Mouse (Mus musculus) E14TG2a.4 (cell line): Measurements from ENCODE around the gene Shf.

Experiments used
- H3K27me3 ChIP-seq: 2 replicates; pipeline ENCODE4 v1.6.1; 2014; ENCODE audit warnings: low read length, control low read depth; ENCODE audit not compliant: insufficient read depth
- H3K36me3 ChIP-seq: 2 replicates; pipeline ENCODE4 v1.6.1; 2014; ENCODE audit warnings: low read length, control low read depth; ENCODE audit not compliant: insufficient read depth
- H3K4me1 ChIP-seq: replicated peaks from 2 replicates; pipeline ENCODE4 v1.6.1; 2014; ENCODE audit warnings: low read depth, low read length, control low read depth
- H3K4me3 ChIP-seq: replicated peaks from 2 replicates; pipeline ENCODE4 v1.5.1; 2014; ENCODE audit warnings: mild to moderate bottlenecking, low read length
- H3K9me3 ChIP-seq: 2 replicates; pipeline ENCODE4 v1.6.1; 2014; ENCODE audit warnings: low read length, control low read depth
- CTCF ChIP-seq: conservative IDR thresholded peaks from 2 replicates; pipeline ENCODE4 v1.5.1; 2014; ENCODE audit warnings: low read length
- NANOG ChIP-seq: IDR thresholded peaks from 2 replicates; pipeline ENCODE4 v1.6.1; 2014; ENCODE audit warnings: borderline replicate concordance, low read length, mixed read lengths
- POU5F1 ChIP-seq: IDR thresholded peaks from 2 replicates; pipeline ENCODE4 v1.6.1; 2014; ENCODE audit warnings: low read length, borderline replicate concordance

Gene Shf

GRCm38 (mm10) chr2:122306184-122306583, 62.8 kb downstream of the Shf start:
- H3K4me3 ChIP-seq = no peak overlapping the region
- no peaks in the 10 kb centered on the region for H3K9me3 ChIP-seq
- no peaks in the 10 kb centered on the region for H3K36me3 ChIP-seq
- peaks cover 16% of the 10 kb centered on the region for H3K4me1 ChIP-seq
- TF ChIP-seq POU5F1 (no peak), CTCF (no peak), NANOG (no peak)
- peaks cover 80% of the 10 kb centered on the region for H3K27me3 ChIP-seq

- Histone ChIP-seq H3K27me3 (peaks cover 84% of the 10 kb centered on the region), H3K4me3 (no peak overlapping the region), H3K9me3 (no peaks in the 10 kb centered on the region), H3K36me3 (no peaks in the 10 kb centered on the region), H3K4me1 (peaks cover 18% of the 10 kb centered on the region)
- TF ChIP-seq POU5F1 = no peak
- TF ChIP-seq NANOG = no peak
- no peak for TF ChIP-seq CTCF
These were observed 63.7 kb downstream of the Shf start for GRCm38 (mm10) chr2:122305097-122305892.

- Histone ChIP-seq H3K36me3 (no peaks in the 10 kb centered on the region), H3K4me3 (no peak overlapping the region), H3K9me3 (no peaks in the 10 kb centered on the region), H3K27me3 (peaks cover 92% of the 10 kb centered on the region), H3K4me1 (peaks cover 18% of the 10 kb centered on the region)
- TF ChIP-seq NANOG (no peak), POU5F1 (no peak), CTCF (no peak)
These were observed 64.4 kb downstream of the Shf start for GRCm38 (mm10) chr2:122304544-122304943.

GRCm38 (mm10) chr2:122302574-122303241, 66.3 kb downstream of the Shf start:
- Histone ChIP-seq H3K4me3 (no peak overlapping the region), H3K4me1 (peaks cover 33% of the 10 kb centered on the region), H3K27me3 (peaks cover 94% of the 10 kb centered on the region), H3K9me3 (no peaks in the 10 kb centered on the region), H3K36me3 (no peaks in the 10 kb centered on the region)
- TF ChIP-seq CTCF (peak; percentile 65), NANOG (no peak)

GRCm38 (mm10) chr2:122301921-122302573, 66.9 kb downstream of the Shf start:
- TF ChIP-seq CTCF (no peak), NANOG (no peak), POU5F1 (no peak)
- H3K4me1 ChIP-seq = peaks cover 39% of the 10 kb centered on the region
- H3K36me3 ChIP-seq = no peaks in the 10 kb centered on the region
- peaks cover 95% of the 10 kb centered on the region for H3K27me3 ChIP-seq
- peak overlapping the region; percentile 67 for H3K4me3 ChIP-seq
- no peaks in the 10 kb centered on the region for H3K9me3 ChIP-seq

GRCm38 (mm10) chr2:122301081-122301920, 67.7 kb downstream of the Shf start:
- Histone ChIP-seq H3K4me1 (peaks cover 39% of the 10 kb centered on the region), H3K27me3 (peaks cover 93% of the 10 kb centered on the region), H3K4me3 (peak overlapping the region; percentile 67), H3K9me3 (no peaks in the 10 kb centered on the region), H3K36me3 (no peaks in the 10 kb centered on the region)
- TF ChIP-seq CTCF (no peak), POU5F1 (no peak), NANOG (no peak)

- peaks cover 92% of the 10 kb centered on the region for H3K27me3 ChIP-seq
- peak overlapping the region; percentile 67 for H3K4me3 ChIP-seq
- no peaks in the 10 kb centered on the region for H3K36me3 ChIP-seq
- TF ChIP-seq NANOG (no peak), POU5F1 (no peak), CTCF (no peak)
- H3K4me1 ChIP-seq = peaks cover 42% of the 10 kb centered on the region
- H3K9me3 ChIP-seq = no peaks in the 10 kb centered on the region
These were observed 68.3 kb downstream of the Shf start for GRCm38 (mm10) chr2:122300656-122301020.
